ENCODE assay signal across 19 mouse cellular contexts in genomic region chr9:71337425-71337824, GRCm38 (mm10).
DNase-seq lines count a peak whose midpoint lies in the region; ATAC-seq and TF ChIP-seq lines count a peak whose summit lies in the region.
"Had no signal": no experiment of that assay in that cellular context is flagged by ENCODE, and none has a peak within 500 bp of the region (broad histone marks: within the 10 kb centered on the region; RNA-seq: fewer than 3 reads in every experiment).

No protein-coding gene starts in this region.

- TF ChIP-seq CTCF in lung, adult 2 months (IDR thresholded peaks at IDR 0.05; ENCODE audit: insufficient read depth, low read length): no peak

- H3K27me3 ChIP-seq in embryonic facial prominence, embryonic 14.5 days (replicated peaks; ENCODE audit: control insufficient read depth, insufficient read depth, low read length): no peaks in the 10 kb centered on the region
- H3K27me3 ChIP-seq in limb, embryonic 13.5 days: peaks cover 44% of the 10 kb centered on the region
- no peaks in the 10 kb centered on the region for H3K27me3 ChIP-seq in midbrain, embryonic 13.5 days
- H3K27me3 ChIP-seq: liver, embryonic 13.5 days had no signal

- H3K4me1 ChIP-seq in embryonic facial prominence, embryonic 14.5 days (ENCODE audit: control insufficient read depth, insufficient read depth, low read length): no peaks in the 10 kb centered on the region
- peaks cover 30% of the 10 kb centered on the region for H3K4me1 ChIP-seq in limb, embryonic 13.5 days
- no peaks in the 10 kb centered on the region for H3K4me1 ChIP-seq in lung, adult 2 months (ENCODE audit: control insufficient read depth, insufficient read depth, low read length)
- no peaks in the 10 kb centered on the region for H3K4me1 ChIP-seq in midbrain, embryonic 13.5 days (replicated peaks)
- H3K4me1 ChIP-seq: forebrain, embryonic 10.5 days; liver, embryonic 13.5 days had no signal

- no peak overlapping the region for H3K4me3 ChIP-seq in embryonic facial prominence, embryonic 14.5 days (ENCODE audit: low read depth, low read length)
- H3K4me3 ChIP-seq in limb, embryonic 13.5 days: no peak overlapping the region
- no peak overlapping the region for H3K4me3 ChIP-seq in lung, adult 2 months (replicated peaks; ENCODE audit: extremely low read depth, low read depth, low read length)
- no peak overlapping the region for H3K4me3 ChIP-seq in midbrain, embryonic 13.5 days (replicated peaks)
- H3K4me3 ChIP-seq: forebrain, embryonic 10.5 days; gastrocnemius, adult 2 months; liver, embryonic 13.5 days had no signal

- no peak for ATAC-seq in embryonic facial prominence, embryonic 14.5 days (ENCODE audit: low read depth)
- peak; percentile 78 for ATAC-seq in limb, embryonic 13.5 days (ENCODE audit: low FRiP score, low read depth)
- ATAC-seq in midbrain, embryonic 13.5 days: no peak
- ATAC-seq: inflammation-experienced regulatory T-cells, adult 6 months had no signal

- no peak overlapping the region for H3K9ac ChIP-seq in embryonic facial prominence, embryonic 14.5 days (ENCODE audit: low read depth, low read length)
- no peak overlapping the region for H3K9ac ChIP-seq in limb, embryonic 13.5 days
- no peak overlapping the region for H3K9ac ChIP-seq in midbrain, embryonic 13.5 days (replicated peaks)
- H3K9ac ChIP-seq: liver, embryonic 13.5 days; lung, embryonic 14.5 days had no signal

- peak; percentile 31 for DNase-seq in gastrocnemius, adult 18-20 months (ENCODE audit: low spot score)
- no peak for DNase-seq in gastrocnemius, adult 8-10 months (ENCODE audit: low spot score in 2 of 2)
- DNase-seq in embryo, embryonic 10 days (ENCODE audit: low spot score): peak; percentile 61
- DNase-seq in embryonic facial prominence, embryonic 14.5 days (ENCODE audit: low spot score): peak; percentile 51
- DNase-seq in cerebellum, postnatal 25 days: no peak
- no peak for DNase-seq in lung, adult 2 months
- DNase-seq: cerebellum, adult 9-11 months; gastrocnemius, adult 2 months; kidney, adult 18-20 months; layer of hippocampus, adult 9-11 months; liver, embryonic 13.5 days; lung, embryonic 14.5 days; lung, postnatal 36 days had no signal

- no peak for TF ChIP-seq POLR2A in lung, adult 2 months (IDR thresholded peaks at IDR 0.05; ENCODE audit: borderline replicate concordance, extremely low read depth, low read depth, low read length)

- H3K9me3 ChIP-seq in embryonic facial prominence, embryonic 14.5 days (ENCODE audit: control insufficient read depth, low read length): no peaks in the 10 kb centered on the region
- H3K9me3 ChIP-seq in limb, embryonic 13.5 days: no peaks in the 10 kb centered on the region
- no peaks in the 10 kb centered on the region for H3K9me3 ChIP-seq in midbrain, embryonic 13.5 days
- H3K9me3 ChIP-seq: forebrain, embryonic 10.5 days; liver, embryonic 13.5 days had no signal

- H3K27ac ChIP-seq in embryonic facial prominence, embryonic 14.5 days (replicated peaks; ENCODE audit: low read depth, low read length): no peak overlapping the region
- H3K27ac ChIP-seq in limb, embryonic 13.5 days: no peak overlapping the region
- no peak overlapping the region for H3K27ac ChIP-seq in midbrain, embryonic 13.5 days
- H3K27ac ChIP-seq: forebrain, embryonic 10.5 days; gastrocnemius, adult 2 months; kidney, postnatal 0 days; liver, embryonic 13.5 days had no signal

- H3K4me2 ChIP-seq in embryonic facial prominence, embryonic 14.5 days (ENCODE audit: low read depth, low read length): no peak overlapping the region
- H3K4me2 ChIP-seq in limb, embryonic 13.5 days (replicated peaks): no peak overlapping the region
- no peak overlapping the region for H3K4me2 ChIP-seq in midbrain, embryonic 13.5 days (replicated peaks)
- H3K4me2 ChIP-seq: heart, embryonic 11.5 days; liver, embryonic 13.5 days; lung, embryonic 14.5 days had no signal

- WGBS in embryonic facial prominence, embryonic 14.5 days: 29% methylated on average over 3 of the region's 3 CpGs
- WGBS in limb, embryonic 13.5 days: 13% methylated on average over 3 of the region's 3 CpGs
- WGBS in lung, adult 2 months: 85% methylated on average over 3 of the region's 3 CpGs
- WGBS in midbrain, embryonic 13.5 days: 94% methylated on average over 3 of the region's 3 CpGs

- no peaks in the 10 kb centered on the region for H3K36me3 ChIP-seq in embryonic facial prominence, embryonic 14.5 days (ENCODE audit: control insufficient read depth, insufficient read depth, low read length)
- H3K36me3 ChIP-seq in limb, embryonic 13.5 days: no peaks in the 10 kb centered on the region
- H3K36me3 ChIP-seq in midbrain, embryonic 13.5 days: no peaks in the 10 kb centered on the region
- H3K36me3 ChIP-seq: forebrain, embryonic 10.5 days; liver, embryonic 13.5 days had no signal

Comparison
In these comparisons a context has a peak if more than half of its experiments do, and no peak if none do; other contexts are left out.
1. DNase-seq: peak in gastrocnemius, adult 18-20 months (single experiment), embryo, embryonic 10 days (single experiment) and embryonic facial prominence, embryonic 14.5 days (single experiment); none in gastrocnemius, adult 8-10 months (0 of 2), cerebellum, postnatal 25 days (0 of 2) and lung, adult 2 months (single experiment).